Mouse (Mus musculus) small intestine, adult 10 weeks (tissue): ENCODE measurements around the gene Ssbp4. TPM values are rescaled to one million over a fixed set of nuclear protein-coding genes. Genes with fewer than 3 reads are reported as not detected.

Experiments
- polyA plus RNA-seq: library from polyadenylated mRNA; stranded (reverse); fragments of 350-450 nt; fragmentation: Illumina TruSeq; extraction: RNeasy Lipid Tissue Mini Kit (QIAGEN cat#74804); gene quantifications from one replicate; pipeline ENCODE4 v1.2.3, GENCODE M21; 2014; ENCODE audit warnings: low replicate concordance

The Ssbp4 gene
- polyA plus RNA-seq = not detected

DNA sequence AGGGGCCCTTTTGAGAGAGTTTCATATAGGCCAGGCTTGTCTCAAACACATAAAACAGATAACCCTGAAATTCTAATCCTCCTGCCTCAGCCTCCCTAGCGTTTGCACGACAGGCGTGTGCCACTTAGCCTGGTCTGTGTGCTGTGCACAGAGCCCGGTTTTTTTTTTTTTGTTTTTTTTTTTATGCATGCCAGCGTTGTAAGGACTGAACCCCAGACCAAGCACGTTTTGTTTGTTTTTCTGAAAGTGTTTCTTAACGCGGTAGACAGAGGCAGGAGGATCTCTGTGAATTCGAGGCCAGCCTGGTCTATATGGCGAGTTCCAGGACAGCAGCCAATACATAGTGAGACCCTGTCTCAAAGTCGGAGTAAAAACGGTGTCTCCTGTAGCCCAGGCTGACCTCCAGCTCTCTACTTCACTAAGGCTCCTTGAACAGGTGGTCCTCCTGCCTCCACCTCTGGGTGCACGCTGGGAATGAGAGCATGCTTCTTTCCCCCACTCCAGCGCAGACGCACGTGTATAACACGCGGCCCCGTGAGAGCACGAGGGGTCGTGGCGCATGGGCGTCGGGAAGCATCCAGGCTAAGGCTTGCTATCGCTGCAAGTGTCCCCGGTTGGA, at the start of gene Ssbp4:
TSS of gene Ssbp4 (minus strand) at position 124 of the 619 bp plus-strand sequence.

DNA sequence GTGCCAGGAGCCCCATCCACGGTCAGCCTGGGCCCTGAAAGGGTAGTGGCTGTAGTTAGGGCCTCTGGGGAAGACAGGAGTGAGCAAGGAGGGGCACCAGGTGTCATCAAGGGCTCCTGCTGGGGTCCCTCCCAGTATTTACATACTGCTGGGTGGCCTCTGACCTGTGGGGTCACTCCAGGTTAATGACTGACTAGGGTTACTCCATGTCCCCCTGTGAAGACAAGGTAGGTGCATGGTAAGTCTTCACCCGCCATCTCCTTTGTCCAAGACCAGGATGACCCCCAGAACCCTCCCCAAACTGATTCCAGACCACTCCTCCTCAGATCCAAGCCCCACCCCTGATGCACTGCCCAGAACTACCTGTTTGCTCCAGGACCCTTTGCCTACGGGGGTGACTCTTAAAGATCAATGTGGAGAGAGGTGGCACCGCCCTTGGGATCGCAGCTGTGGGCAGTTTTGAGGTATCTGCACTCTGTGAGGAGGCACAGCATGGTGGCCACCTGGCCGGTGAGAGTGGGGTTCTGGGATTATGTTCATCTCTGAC, 23.7 kb upstream of the Ssbp4 start, which contains the start of gene Gdf15:
TSS of gene Gdf15 (minus strand) at position 111 of the 547 bp plus-strand sequence.

DNA sequence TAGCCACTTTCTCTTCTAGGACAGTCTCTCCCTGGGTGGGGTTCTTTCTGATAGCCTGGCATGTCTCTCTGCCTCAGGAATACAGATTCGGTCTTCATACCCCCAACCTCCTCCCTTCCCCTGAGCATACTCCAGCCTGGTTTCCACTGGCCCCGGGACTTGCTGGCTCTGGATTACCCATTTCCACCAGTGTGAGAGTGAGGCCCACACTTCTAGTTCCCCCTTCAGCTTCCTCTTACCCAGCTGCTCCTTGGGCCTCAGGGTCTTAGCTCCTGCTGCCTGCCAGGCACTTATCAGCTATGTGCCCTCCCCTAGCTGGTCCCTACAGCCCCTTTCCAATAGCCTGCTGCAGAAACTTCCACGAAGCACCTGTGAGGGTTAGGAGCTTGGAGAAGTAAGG, 7.2 kb upstream of the Ssbp4 start, which contains the start of gene Lrrc25:
TSS of gene Lrrc25 (plus strand) at position 262 of the 400 bp plus-strand sequence.

GRCm38 (mm10) chr8:70593961-70594609, 14.6 kb downstream of the Ssbp4 start, which contains the start of gene Isyna1:
Isyna1 (plus strand) TSS chr8:70594373.

Other genes with a start within 250 kb of the Ssbp4 start
- gene Comp, start 235.3 kb downstream of the Ssbp4 start, polyA plus RNA-seq = not detected
- gene Crtc1, start 169.3 kb downstream of the Ssbp4 start, polyA plus RNA-seq = 1.2 TPM
- gene Klhl26, start 131.9 kb downstream of the Ssbp4 start, polyA plus RNA-seq = 0.67 TPM
- gene Tmem59l, start 121.5 kb downstream of the Ssbp4 start, polyA plus RNA-seq = not detected
- gene Crlf1, start 115.7 kb downstream of the Ssbp4 start, polyA plus RNA-seq = not detected
- not detected for gene Rex1bd, start 102.1 kb downstream of the Ssbp4 start, polyA plus RNA-seq
- 2.6 TPM for gene Uba52, start 98.1 kb downstream of the Ssbp4 start, polyA plus RNA-seq
- gene Fkbp8, start 81.1 kb downstream of the Ssbp4 start, polyA plus RNA-seq = 3.3 TPM
- 4.3 TPM for gene Kxd1, start 80.9 kb downstream of the Ssbp4 start, polyA plus RNA-seq
- gene Ell, start 69.4 kb downstream of the Ssbp4 start, polyA plus RNA-seq = 0.74 TPM
- gene Isyna1, start 14.5 kb downstream of the Ssbp4 start, polyA plus RNA-seq = not detected
- not detected for gene Lrrc25, start 7.3 kb upstream of the Ssbp4 start, polyA plus RNA-seq
- gene Gdf15, start 23.6 kb upstream of the Ssbp4 start, polyA plus RNA-seq = not detected
- 22.3 TPM for gene Pgpep1, start 51.5 kb upstream of the Ssbp4 start, polyA plus RNA-seq
- gene Lsm4, start 64.4 kb upstream of the Ssbp4 start, polyA plus RNA-seq = not detected
- 15.4 TPM for gene Jund, start 90.1 kb upstream of the Ssbp4 start, polyA plus RNA-seq
- gene Iqcn, start 94.6 kb upstream of the Ssbp4 start, polyA plus RNA-seq = not detected
- gene Gm3336, start 109.7 kb upstream of the Ssbp4 start, polyA plus RNA-seq = 3.4 TPM
- gene Pde4c, start 114.8 kb upstream of the Ssbp4 start, polyA plus RNA-seq = not detected
- gene Rab3a, start 145.8 kb upstream of the Ssbp4 start, polyA plus RNA-seq = 0.97 TPM
- 0.48 TPM for gene Mpv17l2, start 152.1 kb upstream of the Ssbp4 start, polyA plus RNA-seq
- 0.45 TPM for gene Pik3r2, start 167.8 kb upstream of the Ssbp4 start, polyA plus RNA-seq
- gene Mast3, start 196.2 kb upstream of the Ssbp4 start, polyA plus RNA-seq = 1.1 TPM
- gene Il12rb1, start 199.6 kb upstream of the Ssbp4 start, polyA plus RNA-seq = not detected
- gene Arrdc2, start 230.8 kb upstream of the Ssbp4 start, polyA plus RNA-seq = not detected